7 mouse cellular contexts compared by ENCODE assay signal in genomic region chr1:79822806-79823525, GRCm38 (mm10). TPM values are rescaled to one million over a fixed set of nuclear protein-coding genes. Genes with fewer than 3 reads are reported as not detected.
DNase-seq lines count a peak whose midpoint lies in the region; ATAC-seq lines count a peak whose summit lies in the region.

No protein-coding gene starts in this region.

- DNase-seq in NIH3T3 (ENCODE audit: low read depth), result peak; percentile 52
- peak; percentile 65 for DNase-seq in adrenal gland, adult 2 months
- peak; percentile 72 for DNase-seq in gastrocnemius, postnatal 10 days
- peak; percentile 76 for DNase-seq in kidney, postnatal 10 days
- DNase-seq in spleen, postnatal 14 days (ENCODE audit: low spot score in 2 of 2), result no peak
- no peak for DNase-seq in natural killer cell, adult 2 months (ENCODE audit: low spot score in 2 of 2)

- ATAC-seq in megakaryocyte, adult 5-6 weeks (ENCODE audit: poor library complexity, severe bottlenecking), result peak; percentile 17; the same call in 1 of the 2 replicates

RNA-seq across cellular contexts. Expression of gene Serpine2, which starts 38.0 kb away (rescaled TPM):
- total RNA-seq in adrenal gland, adult 2 months (2021), result 10 to 100 TPM; 10.2 to 25.1 TPM
- 6.3 and 7.7 TPM in 2 replicates for polyA plus RNA-seq in adrenal gland, adult 2 months (2012; rRNA removed)
- total RNA-seq in gastrocnemius, postnatal 10 days (2021), result 10 to 100 TPM; 47.0 to 86.2 TPM
- 3.3 and 8.2 TPM in 2 replicates for total RNA-seq in megakaryocyte, adult 5-6 weeks (2015)
- 3.1 and 6.4 TPM in 2 replicates for total RNA-seq in megakaryocyte, adult 5-6 weeks (2017)

RNA-seq across cellular contexts. Expression of gene Wdfy1, which starts 47.0 kb away (rescaled TPM):
- total RNA-seq in adrenal gland, adult 2 months (2021), result 10 to 100 TPM; 42.6 to 43.5 TPM
- polyA plus RNA-seq in adrenal gland, adult 2 months (2012; rRNA removed), result 39.0 and 48.4 TPM in 2 replicates
- 10 to 100 TPM; 16.6 to 18.7 TPM for total RNA-seq in gastrocnemius, postnatal 10 days (2021)
- total RNA-seq in megakaryocyte, adult 5-6 weeks (2015), result 18.4 and 21.0 TPM in 2 replicates
- total RNA-seq in megakaryocyte, adult 5-6 weeks (2017), result 9.0 and 19.3 TPM in 2 replicates

RNA-seq across cellular contexts. Expression of gene Mrpl44, which starts 47.1 kb away (rescaled TPM):
- 10 to 100 TPM; 40.7 to 58.3 TPM for total RNA-seq in adrenal gland, adult 2 months (2021)
- 14.1 and 20.7 TPM in 2 replicates for polyA plus RNA-seq in adrenal gland, adult 2 months (2012; rRNA removed)
- total RNA-seq in gastrocnemius, postnatal 10 days (2021), result 10 to 100 TPM; 35.7 to 39.1 TPM
- 18.6 and 23.2 TPM in 2 replicates for total RNA-seq in megakaryocyte, adult 5-6 weeks (2015)
- 15.4 and 20.3 TPM in 2 replicates for total RNA-seq in megakaryocyte, adult 5-6 weeks (2017)

Comparison
In these comparisons a context has a peak if more than half of its experiments do, and no peak if none do; other contexts are left out.
1. DNase-seq: peak in NIH3T3 (single experiment), adrenal gland, adult 2 months (single experiment), gastrocnemius, postnatal 10 days (single experiment) and kidney, postnatal 10 days (single experiment); none in spleen, postnatal 14 days (0 of 2) and natural killer cell, adult 2 months (0 of 2).